Mouse (Mus musculus): ENCODE measurements around the gene Lmf1.

The Lmf1 gene

GRCm38 (mm10) chr17:25686323-25686722, 107.4 kb downstream of the Lmf1 start:
- DNase-seq (ENCODE audit: extremely low read depth, insufficient read length, low spot score): no peak

GRCm38 (mm10) chr17:25688922-25689321, 110.0 kb downstream of the Lmf1 start:
- DNase-seq (ENCODE audit: extremely low read depth, insufficient read length, low spot score): no peak

GRCm38 (mm10) chr17:25696263-25696662, 117.4 kb downstream of the Lmf1 start:
- no peak for DNase-seq (ENCODE audit: extremely low read depth, insufficient read length, low spot score)

GRCm38 (mm10) chr17:25698446-25698845, 119.6 kb downstream of the Lmf1 start:
- no peak for DNase-seq (ENCODE audit: extremely low read depth, insufficient read length, low spot score)

- no peak for DNase-seq (ENCODE audit: extremely low read depth, insufficient read length, low spot score)
Measured at GRCm38 (mm10) chr17:25700863-25701496, 122.1 kb downstream of the Lmf1 start.

GRCm38 (mm10) chr17:25709994-25710393, 131.1 kb downstream of the Lmf1 start:
- no peak for DNase-seq (ENCODE audit: extremely low read depth, insufficient read length, low spot score)

- no peak for DNase-seq (ENCODE audit: extremely low read depth, insufficient read length, low spot score)
Measured at GRCm38 (mm10) chr17:25711136-25711535, 132.3 kb downstream of the Lmf1 start.

Measured in 3134 (cell line).